Mouse (Mus musculus): ENCODE measurements around the gene Hhex. TPM values are rescaled to one million over a fixed set of nuclear protein-coding genes. Genes with fewer than 3 reads are reported as not detected.
A peak's percentile ranks its signal among the peaks of the same experiment; 100 is the strongest.

Hhex gene
- 10 to 100 TPM; 22.7 to 33.1 TPM for total RNA-seq (2021)
- long read RNA-seq, experiment 1, transcript Hhex-201 (4 exons, 1,802 nt), result major isoform, 24 of 26 reads
- long read RNA-seq, experiment 1, partial matches to known transcripts, result 2 of 26 reads
- long read RNA-seq, experiment 1, other reads (novel, unspliced or antisense), result 0 of 26 reads
- long read RNA-seq, experiment 2, transcript Hhex-201 (4 exons, 1,802 nt), result major isoform, 32 of 35 reads
- long read RNA-seq, experiment 2, partial matches to known transcripts, result 1 of 35 reads
- long read RNA-seq, experiment 2, other reads (novel, unspliced or antisense), result 1 of 35 reads

- peak; percentile 77 to 87 for DNase-seq (ENCODE audit: low spot score in 2 of 2)
These were observed at the start of gene Hhex for GRCm38 (mm10) chr19:37434263-37434951. TSS of gene Hhex (plus strand) at chr19:37434810.

- no peak for DNase-seq (ENCODE audit: low spot score in 2 of 2)
These were observed 48.5 kb upstream of the Hhex start for GRCm38 (mm10) chr19:37386126-37386525.

- no peak for DNase-seq (ENCODE audit: low spot score in 2 of 2)
These were observed 42.7 kb upstream of the Hhex start for GRCm38 (mm10) chr19:37391869-37392268.

GRCm38 (mm10) chr19:37396279-37396678 lies 38.3 kb upstream of the Hhex start:
- no peak for DNase-seq (ENCODE audit: low spot score in 2 of 2)

- DNase-seq (ENCODE audit: low spot score in 2 of 2), result no peak
These were observed 33.7 kb upstream of the Hhex start for GRCm38 (mm10) chr19:37400936-37401335.

GRCm38 (mm10) chr19:37418294-37418693 lies 16.3 kb upstream of the Hhex start:
- DNase-seq (ENCODE audit: low spot score in 2 of 2), result no peak

- peak in 1 of 2 experiments; percentile 37 for DNase-seq (ENCODE audit: low spot score in 2 of 2)
These were observed 15.0 kb upstream of the Hhex start for GRCm38 (mm10) chr19:37419613-37420012.

- DNase-seq (ENCODE audit: low spot score in 2 of 2), result no peak
These were observed 6.0 kb upstream of the Hhex start for GRCm38 (mm10) chr19:37428589-37428988.

GRCm38 (mm10) chr19:37431139-37431756 lies 3.4 kb upstream of the Hhex start:
- DNase-seq (ENCODE audit: low spot score in 2 of 2), result no peak

- DNase-seq (ENCODE audit: low spot score in 2 of 2), result no peak
These were observed 1.6 kb upstream of the Hhex start for GRCm38 (mm10) chr19:37432868-37433570.

GRCm38 (mm10) chr19:37433895-37434262 lies 731 bp upstream of the Hhex start:
- no peak for DNase-seq (ENCODE audit: low spot score in 2 of 2)

- DNase-seq (ENCODE audit: low spot score in 2 of 2), result peak in 1 of 2 experiments; percentile 41
These were observed 637 bp downstream of the Hhex start for GRCm38 (mm10) chr19:37435041-37435852.

GRCm38 (mm10) chr19:37435853-37436174 lies 1.2 kb downstream of the Hhex start:
- DNase-seq (ENCODE audit: low spot score in 2 of 2), result no peak

- no peak for DNase-seq (ENCODE audit: low spot score in 2 of 2)
These were observed 2.1 kb downstream of the Hhex start for GRCm38 (mm10) chr19:37436514-37437288.

- no peak for DNase-seq (ENCODE audit: low spot score in 2 of 2)
These were observed 2.6 kb downstream of the Hhex start for GRCm38 (mm10) chr19:37437289-37437606.

- DNase-seq (ENCODE audit: low spot score in 2 of 2), result no peak
These were observed 5.6 kb downstream of the Hhex start for GRCm38 (mm10) chr19:37440181-37440580.

- no peak for DNase-seq (ENCODE audit: low spot score in 2 of 2)
These were observed 6.3 kb downstream of the Hhex start for GRCm38 (mm10) chr19:37440708-37441475.

- no peak for DNase-seq (ENCODE audit: low spot score in 2 of 2)
These were observed 8.1 kb downstream of the Hhex start for GRCm38 (mm10) chr19:37442524-37443286.

GRCm38 (mm10) chr19:37443631-37444140 lies 9.1 kb downstream of the Hhex start:
- no peak for DNase-seq (ENCODE audit: low spot score in 2 of 2)

Measured in adrenal gland, postnatal 4 days (tissue).